Mouse (Mus musculus): ENCODE measurements around the gene Arl15. TPM values are rescaled to one million over a fixed set of nuclear protein-coding genes. Genes with fewer than 3 reads are reported as not detected.

Arl15 gene
- polyA plus RNA-seq, 1 experiment from 2014 or later = 9.5 TPM

GRCm38 (mm10) chr13:114144052-114145046 is 350.0 kb downstream of the Arl15 start:
- no peak overlapping the region for H3K9ac ChIP-seq (ENCODE audit: low read length)
- H3K9me3 ChIP-seq (ENCODE audit: control insufficient read depth, low read length) = no peaks in the 10 kb centered on the region
- H3K27me3 ChIP-seq (ENCODE audit: control insufficient read depth, insufficient read depth, low read length) = no peaks in the 10 kb centered on the region
- H3K27ac ChIP-seq (ENCODE audit: low read depth, low read length) = no peak overlapping the region
- H3K4me1 ChIP-seq (ENCODE audit: control insufficient read depth, insufficient read depth, low read length) = 0 out of 2 replicates have a peak, but pooled peaks cover 2% of the 10 kb centered on the region
- H3K36me3 ChIP-seq (ENCODE audit: control insufficient read depth, insufficient read depth, low read length) = no peaks in the 10 kb centered on the region
- ATAC-seq (ENCODE audit: insufficient read depth, low FRiP score, low TSS enrichment) (no peak), DNase-seq (ENCODE audit: low spot score) (no peak)
- H3K4me3 ChIP-seq (ENCODE audit: low read depth, low read length) = no peak overlapping the region
- WGBS = 72% methylated on average over 15 of the region's 15 CpGs
- H3K4me2 ChIP-seq (ENCODE audit: low read depth) = no peak overlapping the region

- H3K27ac ChIP-seq (ENCODE audit: low read depth, low read length) = no peak overlapping the region
Measured at GRCm38 (mm10) chr13:114145249-114145648, 350.9 kb downstream of the Arl15 start.

GRCm38 (mm10) chr13:114150856-114151697 is 356.8 kb downstream of the Arl15 start:
- Histone ChIP-seq H3K9ac (ENCODE audit: low read length) (no peak overlapping the region), H3K27ac (ENCODE audit: low read depth, low read length) (no peak overlapping the region), H3K27me3 (ENCODE audit: control insufficient read depth, insufficient read depth, low read length) (no peaks in the 10 kb centered on the region), H3K4me3 (ENCODE audit: low read depth, low read length) (no peak overlapping the region), H3K4me1 (ENCODE audit: control insufficient read depth, insufficient read depth, low read length) (peaks cover 4% of the 10 kb centered on the region; the same call in 1 of the 2 replicates), H3K4me2 (ENCODE audit: low read depth) (no peak overlapping the region), H3K36me3 (ENCODE audit: control insufficient read depth, insufficient read depth, low read length) (no peaks in the 10 kb centered on the region), H3K9me3 (ENCODE audit: control insufficient read depth, low read length) (no peaks in the 10 kb centered on the region)
- 79% methylated on average over 16 of the region's 16 CpGs for WGBS
- no peak for DNase-seq (ENCODE audit: low spot score)
- no peak for ATAC-seq (ENCODE audit: insufficient read depth, low FRiP score, low TSS enrichment)

More at GRCm38 (mm10) chr13:114145249-114145648, 350.9 kb downstream of the Arl15 start:
- DNase-seq (ENCODE audit: low spot score) (no peak), ATAC-seq (ENCODE audit: insufficient read depth, low FRiP score, low TSS enrichment) (no peak)
- Histone ChIP-seq H3K4me1 (ENCODE audit: control insufficient read depth, insufficient read depth, low read length) (0 out of 2 replicates have a peak, but pooled peaks cover 2% of the 10 kb centered on the region), H3K27me3 (ENCODE audit: control insufficient read depth, insufficient read depth, low read length) (no peaks in the 10 kb centered on the region), H3K36me3 (ENCODE audit: control insufficient read depth, insufficient read depth, low read length) (no peaks in the 10 kb centered on the region), H3K9ac (ENCODE audit: low read length) (no peak overlapping the region), H3K4me3 (ENCODE audit: low read depth, low read length) (no peak overlapping the region), H3K9me3 (ENCODE audit: control insufficient read depth, low read length) (no peaks in the 10 kb centered on the region), H3K4me2 (ENCODE audit: low read depth) (no peak overlapping the region)
- 92% methylated on average over 8 of the region's 8 CpGs for WGBS

- 34% methylated on average over 10 of the region's 10 CpGs for WGBS
- H3K4me3 ChIP-seq (ENCODE audit: low read depth, low read length) = no peak overlapping the region
- no peak overlapping the region for H3K9ac ChIP-seq (ENCODE audit: low read length)
- H3K36me3 ChIP-seq (ENCODE audit: control insufficient read depth, insufficient read depth, low read length) = no peaks in the 10 kb centered on the region
- no peak overlapping the region for H3K4me2 ChIP-seq (ENCODE audit: low read depth)
- no peak overlapping the region for H3K27ac ChIP-seq (ENCODE audit: low read depth, low read length)
- H3K9me3 ChIP-seq (ENCODE audit: control insufficient read depth, low read length) = no peaks in the 10 kb centered on the region
- H3K27me3 ChIP-seq (ENCODE audit: control insufficient read depth, insufficient read depth, low read length) = no peaks in the 10 kb centered on the region
- ATAC-seq (ENCODE audit: insufficient read depth, low FRiP score, low TSS enrichment) = no peak; the same call in 1 of the 2 replicates
- H3K4me1 ChIP-seq (ENCODE audit: control insufficient read depth, insufficient read depth, low read length) = peaks cover 5% of the 10 kb centered on the region; the same call in 1 of the 2 replicates
- DNase-seq (ENCODE audit: low spot score) = peak; percentile 18
Measured at GRCm38 (mm10) chr13:114151698-114152069, 357.4 kb downstream of the Arl15 start.

GRCm38 (mm10) chr13:114156689-114157088 is 362.4 kb downstream of the Arl15 start:
- DNase-seq (ENCODE audit: low spot score) = no peak

DNA sequence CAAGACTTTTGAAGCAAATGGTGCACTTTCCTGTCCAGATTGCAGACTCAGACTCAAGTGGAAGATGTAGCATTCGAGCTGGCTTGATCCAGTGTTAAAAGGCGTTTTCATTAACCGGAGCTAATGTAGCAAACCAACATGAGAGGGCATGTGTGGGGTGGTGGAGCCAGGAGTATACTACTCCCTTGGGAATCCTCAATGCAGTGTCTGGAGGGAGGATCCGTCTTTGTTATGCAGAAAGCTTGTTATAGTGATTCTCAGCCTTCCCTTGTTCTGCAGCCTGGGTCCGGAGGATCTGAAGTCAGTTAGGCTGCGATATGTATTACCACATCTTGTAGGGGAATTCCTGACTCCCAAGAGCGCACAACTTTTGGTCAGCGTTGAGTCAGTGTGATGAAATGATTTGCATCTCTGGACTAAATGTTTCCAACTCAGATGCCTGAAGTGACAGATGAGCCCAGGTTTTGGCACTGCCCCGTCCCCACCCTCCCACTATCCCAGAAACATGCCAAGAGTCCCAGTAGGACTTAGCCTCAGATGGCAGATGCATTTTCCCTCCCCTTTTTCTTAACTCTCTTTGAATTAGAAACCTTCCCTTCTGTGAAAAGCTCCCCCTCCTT is 363.9 kb downstream of the Arl15 start:
- ATAC-seq (ENCODE audit: insufficient read depth, low FRiP score, low TSS enrichment) = no peak

More at GRCm38 (mm10) chr13:114156689-114157088, 362.4 kb downstream of the Arl15 start:
- no peaks in the 10 kb centered on the region for H3K9me3 ChIP-seq (ENCODE audit: control insufficient read depth, low read length)
- no peaks in the 10 kb centered on the region for H3K36me3 ChIP-seq (ENCODE audit: control insufficient read depth, insufficient read depth, low read length)
- H3K27ac ChIP-seq (ENCODE audit: low read depth, low read length) = no peak overlapping the region
- H3K4me1 ChIP-seq (ENCODE audit: control insufficient read depth, insufficient read depth, low read length) = peaks cover 4% of the 10 kb centered on the region; the same call in 1 of the 2 replicates
- H3K4me3 ChIP-seq (ENCODE audit: low read depth, low read length) = no peak overlapping the region
- H3K27me3 ChIP-seq (ENCODE audit: control insufficient read depth, insufficient read depth, low read length) = no peaks in the 10 kb centered on the region
- H3K9ac ChIP-seq (ENCODE audit: low read length) = no peak overlapping the region
- no peak for ATAC-seq (ENCODE audit: insufficient read depth, low FRiP score, low TSS enrichment)
- H3K4me2 ChIP-seq (ENCODE audit: low read depth) = no peak overlapping the region
- 24% methylated on average over 12 of the region's 12 CpGs for WGBS

GRCm38 (mm10) chr13:114159634-114160391 is 365.5 kb downstream of the Arl15 start:
- Histone ChIP-seq H3K9ac (ENCODE audit: low read length) (no peak overlapping the region), H3K27me3 (ENCODE audit: control insufficient read depth, insufficient read depth, low read length) (no peaks in the 10 kb centered on the region), H3K27ac (ENCODE audit: low read depth, low read length) (no peak overlapping the region), H3K4me3 (ENCODE audit: low read depth, low read length) (no peak overlapping the region), H3K4me2 (ENCODE audit: low read depth) (no peak overlapping the region), H3K9me3 (ENCODE audit: control insufficient read depth, low read length) (no peaks in the 10 kb centered on the region), H3K36me3 (ENCODE audit: control insufficient read depth, insufficient read depth, low read length) (no peaks in the 10 kb centered on the region), H3K4me1 (ENCODE audit: control insufficient read depth, insufficient read depth, low read length) (0 out of 2 replicates have a peak, but pooled peaks cover 2% of the 10 kb centered on the region)
- DNase-seq (ENCODE audit: low spot score) = peak; percentile 42
- WGBS = 55% methylated on average over 13 of the region's 13 CpGs
- ATAC-seq (ENCODE audit: insufficient read depth, low FRiP score, low TSS enrichment) = no peak

More for the DNA sequence above, 363.9 kb downstream of the Arl15 start:
- Histone ChIP-seq H3K4me1 (ENCODE audit: control insufficient read depth, insufficient read depth, low read length) (0 out of 2 replicates have a peak, but pooled peaks cover 2% of the 10 kb centered on the region), H3K4me2 (ENCODE audit: low read depth) (no peak overlapping the region), H3K9ac (ENCODE audit: low read length) (no peak overlapping the region), H3K36me3 (ENCODE audit: control insufficient read depth, insufficient read depth, low read length) (no peaks in the 10 kb centered on the region), H3K27me3 (ENCODE audit: control insufficient read depth, insufficient read depth, low read length) (no peaks in the 10 kb centered on the region), H3K27ac (ENCODE audit: low read depth, low read length) (no peak overlapping the region), H3K4me3 (ENCODE audit: low read depth, low read length) (no peak overlapping the region), H3K9me3 (ENCODE audit: control insufficient read depth, low read length) (no peaks in the 10 kb centered on the region)
- WGBS = 59% methylated on average over 9 of the region's 9 CpGs
- no peak for DNase-seq (ENCODE audit: low spot score)

All from neural tube, embryonic 11.5 days (tissue).